Mouse (Mus musculus): ENCODE data around the gene Shisa5. TPM values are rescaled to one million over a fixed set of nuclear protein-coding genes. Genes with fewer than 3 reads are reported as not detected.

Gene Shisa5
- polyA plus RNA-seq, 1 experiment: 4,319 TPM

DNA sequence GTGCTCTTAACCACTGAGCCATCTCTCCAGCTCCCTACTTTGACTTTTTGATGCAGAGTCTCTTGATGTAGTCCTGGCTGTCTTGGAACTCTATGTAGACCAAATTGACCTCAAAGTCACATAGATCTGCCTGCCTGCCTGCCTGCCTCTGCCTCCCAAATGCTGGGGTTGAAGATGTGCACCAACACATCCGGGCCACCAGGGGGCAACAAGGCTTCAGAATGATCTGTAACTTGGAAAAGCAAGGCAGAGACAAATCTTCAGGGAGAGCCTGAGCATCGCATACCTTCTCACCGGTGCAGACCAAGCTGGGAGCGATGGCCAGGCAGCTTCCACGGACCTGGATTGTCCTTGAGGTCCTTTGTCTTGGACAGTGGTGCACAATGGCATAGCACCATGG is 7.9 kb downstream of the Shisa5 start:
- TF ChIP-seq CTCF (IDR thresholded peaks at IDR 0.05; ENCODE audit: extremely low read depth, insufficient read depth, insufficient read length, insufficient replicate concordance) (peak; percentile 73; the same call in 1 of the 2 replicates), POLR2A (IDR thresholded peaks at IDR 0.05; ENCODE audit: low read depth, low read length) (no peak)
- no peak overlapping the region for H3K4me3 ChIP-seq (ENCODE audit: extremely low read depth, insufficient read depth, insufficient read length)
- peaks cover 4% of the 10 kb centered on the region; the same call in 1 of the 2 replicates for H3K36me3 ChIP-seq (ENCODE audit: control insufficient read depth, insufficient read depth, low read length)
- H3K27me3 ChIP-seq (ENCODE audit: control insufficient read depth, insufficient read depth, low read length): no peaks in the 10 kb centered on the region
- H3K27ac ChIP-seq (ENCODE audit: insufficient read depth, low read length): no peak overlapping the region
- H3K4me1 ChIP-seq (ENCODE audit: control insufficient read depth, insufficient read depth, insufficient read length): peaks cover 12% of the 10 kb centered on the region; the same call in 1 of the 2 replicates
- 40% methylated on average over 5 of the region's 5 CpGs for WGBS
- DNase-seq (ENCODE audit: low read depth in 1 of 2, low spot score in 2 of 2): peak in 1 of 2 experiments; percentile 82

DNA sequence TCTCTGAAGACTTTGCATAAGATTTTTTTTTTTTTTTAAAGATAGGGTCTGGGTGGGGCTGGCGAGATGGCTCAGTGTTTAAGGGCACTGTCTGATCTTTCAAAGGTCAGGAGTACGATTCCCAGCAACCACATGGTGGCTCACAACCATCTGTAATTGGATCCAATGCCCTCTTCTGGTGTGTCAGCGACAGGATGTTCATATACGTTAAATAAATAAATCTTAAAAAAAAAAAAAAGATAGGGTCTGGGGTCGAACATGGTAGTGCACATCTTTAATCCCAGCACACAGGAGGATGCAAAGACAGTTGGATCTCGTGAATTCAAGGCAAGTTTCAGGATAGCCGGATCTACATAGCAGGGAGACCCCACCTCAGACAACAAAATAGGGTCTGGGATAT is 11.0 kb downstream of the Shisa5 start:
- Histone ChIP-seq H3K36me3 (ENCODE audit: control insufficient read depth, insufficient read depth, low read length) (peaks cover 13% of the 10 kb centered on the region), H3K27ac (ENCODE audit: insufficient read depth, low read length) (peak overlapping the region; percentile 99), H3K4me1 (ENCODE audit: control insufficient read depth, insufficient read depth, insufficient read length) (peaks cover 12% of the 10 kb centered on the region; the same call in 1 of the 2 replicates), H3K27me3 (ENCODE audit: control insufficient read depth, insufficient read depth, low read length) (no peaks in the 10 kb centered on the region), H3K4me3 (ENCODE audit: extremely low read depth, insufficient read depth, insufficient read length) (0 out of 2 replicates have a peak overlapping the region, but pooled peaks have one; percentile 50)
- TF ChIP-seq CTCF (IDR thresholded peaks at IDR 0.05; ENCODE audit: extremely low read depth, insufficient read depth, insufficient read length, insufficient replicate concordance) (no peak), POLR2A (IDR thresholded peaks at IDR 0.05; ENCODE audit: low read depth, low read length) (no peak)
- DNase-seq (ENCODE audit: low read depth in 1 of 2, low spot score in 2 of 2): no peak
- WGBS: 70% methylated on average over 7 of the region's 7 CpGs

DNA sequence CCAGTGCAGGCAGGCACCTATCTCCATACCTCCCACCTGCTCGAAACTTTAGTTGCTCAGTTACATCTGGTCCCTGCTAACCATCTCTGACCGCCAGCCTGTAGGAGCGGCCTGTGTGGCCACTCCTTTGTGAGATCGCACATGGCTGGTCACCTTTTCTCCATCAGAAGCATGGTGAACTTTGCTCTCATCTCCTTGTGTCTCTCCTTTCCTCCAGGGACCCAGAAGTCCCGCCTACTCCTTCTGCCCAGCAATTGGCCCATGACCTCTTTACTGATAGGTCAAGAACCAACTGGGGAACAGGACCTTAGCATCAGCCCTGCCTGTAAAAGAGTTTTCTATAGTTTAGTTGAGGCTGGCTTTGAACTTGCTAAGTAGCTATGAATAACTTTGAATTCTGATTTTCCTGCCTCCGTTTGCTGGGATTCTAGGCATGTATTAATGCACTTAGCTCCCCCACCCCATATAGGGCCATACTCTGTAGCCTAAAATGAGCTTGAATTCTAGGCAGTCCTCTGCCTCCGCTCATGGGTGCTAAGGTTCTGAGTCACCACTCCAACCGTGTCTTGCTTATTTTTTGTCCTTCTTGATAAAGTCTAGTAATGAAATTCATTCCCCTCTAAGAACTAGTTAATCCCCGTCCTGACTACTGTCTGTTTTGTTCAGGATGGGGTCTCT is 11.8 kb downstream of the Shisa5 start:
- peak overlapping the region; percentile 64 for H3K4me3 ChIP-seq (ENCODE audit: extremely low read depth, insufficient read depth, insufficient read length)
- peaks cover 15% of the 10 kb centered on the region for H3K36me3 ChIP-seq (ENCODE audit: control insufficient read depth, insufficient read depth, low read length)
- WGBS: 45% methylated on average over 9 of the region's 9 CpGs
- H3K4me1 ChIP-seq (ENCODE audit: control insufficient read depth, insufficient read depth, insufficient read length): peaks cover 12% of the 10 kb centered on the region; the same call in 1 of the 2 replicates
- DNase-seq (ENCODE audit: low read depth in 1 of 2, low spot score in 2 of 2): no peak
- H3K27ac ChIP-seq (ENCODE audit: insufficient read depth, low read length): peak overlapping the region; percentile 99
- TF ChIP-seq POLR2A (IDR thresholded peaks at IDR 0.05; ENCODE audit: low read depth, low read length) (no peak), CTCF (IDR thresholded peaks at IDR 0.05; ENCODE audit: extremely low read depth, insufficient read depth, insufficient read length, insufficient replicate concordance) (no peak)
- no peaks in the 10 kb centered on the region for H3K27me3 ChIP-seq (ENCODE audit: control insufficient read depth, insufficient read depth, low read length)

DNA sequence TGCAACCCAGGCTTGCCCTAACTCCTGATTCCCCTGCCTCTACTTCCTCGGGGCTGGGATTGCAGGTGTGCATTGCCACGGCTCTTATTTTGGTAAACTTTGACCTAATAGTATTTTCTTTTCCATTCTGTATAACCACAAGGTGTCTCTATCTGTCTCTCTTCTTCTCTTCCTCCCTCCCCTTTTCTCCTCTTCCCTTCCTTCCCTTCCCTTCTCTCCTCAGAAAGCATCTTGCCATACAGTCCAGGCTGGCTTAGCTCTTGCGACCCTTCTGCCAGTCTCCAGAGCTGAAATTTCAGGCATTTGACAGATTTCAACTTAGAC is 12.3 kb downstream of the Shisa5 start:
- Histone ChIP-seq H3K27me3 (ENCODE audit: control insufficient read depth, insufficient read depth, low read length) (no peaks in the 10 kb centered on the region), H3K4me1 (ENCODE audit: control insufficient read depth, insufficient read depth, insufficient read length) (peaks cover 15% of the 10 kb centered on the region; the same call in 1 of the 2 replicates), H3K27ac (ENCODE audit: insufficient read depth, low read length) (peak overlapping the region; percentile 99), H3K4me3 (ENCODE audit: extremely low read depth, insufficient read depth, insufficient read length) (peak overlapping the region; percentile 64), H3K36me3 (ENCODE audit: control insufficient read depth, insufficient read depth, low read length) (peaks cover 17% of the 10 kb centered on the region)
- 11% methylated on average over 3 of the region's 3 CpGs for WGBS
- TF ChIP-seq CTCF (IDR thresholded peaks at IDR 0.05; ENCODE audit: extremely low read depth, insufficient read depth, insufficient read length, insufficient replicate concordance) (no peak), POLR2A (IDR thresholded peaks at IDR 0.05; ENCODE audit: low read depth, low read length) (no peak)
- no peak for DNase-seq (ENCODE audit: low read depth in 1 of 2, low spot score in 2 of 2)

DNA sequence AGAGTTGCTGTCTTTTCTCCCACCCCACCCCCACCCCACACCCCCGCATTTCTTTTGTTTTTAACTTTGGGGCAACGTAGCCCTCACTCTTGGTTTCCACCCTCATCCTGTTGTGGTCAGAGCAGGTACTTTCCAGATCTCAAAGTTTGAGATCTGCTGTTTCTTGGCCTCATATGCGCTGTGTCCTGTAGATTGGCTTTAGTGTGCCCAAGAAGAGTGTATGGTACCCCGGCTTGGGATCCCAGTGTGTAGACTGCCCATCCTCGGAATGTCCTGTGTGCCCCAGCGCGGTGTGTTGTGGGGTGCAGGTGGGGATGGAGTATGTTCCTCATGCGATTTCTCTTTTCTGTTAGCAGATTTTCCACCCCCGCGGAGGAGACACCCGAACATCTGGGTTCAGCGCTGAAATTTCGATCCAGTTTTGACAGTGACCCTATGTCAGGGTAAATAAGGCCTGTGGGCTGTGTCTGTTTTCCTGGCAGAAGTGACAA is 12.7 kb downstream of the Shisa5 start:
- H3K4me3 ChIP-seq (ENCODE audit: extremely low read depth, insufficient read depth, insufficient read length): peak overlapping the region; percentile 81
- peak; percentile 73 to 88 for DNase-seq (ENCODE audit: low read depth in 1 of 2, low spot score in 2 of 2)
- H3K4me1 ChIP-seq (ENCODE audit: control insufficient read depth, insufficient read depth, insufficient read length): peaks cover 18% of the 10 kb centered on the region; the same call in 1 of the 2 replicates
- H3K27me3 ChIP-seq (ENCODE audit: control insufficient read depth, insufficient read depth, low read length): no peaks in the 10 kb centered on the region
- TF ChIP-seq POLR2A (IDR thresholded peaks at IDR 0.05; ENCODE audit: low read depth, low read length) (peak; percentile 96), CTCF (IDR thresholded peaks at IDR 0.05; ENCODE audit: extremely low read depth, insufficient read depth, insufficient read length, insufficient replicate concordance) (no peak)
- peak overlapping the region; percentile 99 for H3K27ac ChIP-seq (ENCODE audit: insufficient read depth, low read length)
- peaks cover 21% of the 10 kb centered on the region for H3K36me3 ChIP-seq (ENCODE audit: control insufficient read depth, insufficient read depth, low read length)
- WGBS: 10% methylated on average over 13 of the region's 13 CpGs

DNA sequence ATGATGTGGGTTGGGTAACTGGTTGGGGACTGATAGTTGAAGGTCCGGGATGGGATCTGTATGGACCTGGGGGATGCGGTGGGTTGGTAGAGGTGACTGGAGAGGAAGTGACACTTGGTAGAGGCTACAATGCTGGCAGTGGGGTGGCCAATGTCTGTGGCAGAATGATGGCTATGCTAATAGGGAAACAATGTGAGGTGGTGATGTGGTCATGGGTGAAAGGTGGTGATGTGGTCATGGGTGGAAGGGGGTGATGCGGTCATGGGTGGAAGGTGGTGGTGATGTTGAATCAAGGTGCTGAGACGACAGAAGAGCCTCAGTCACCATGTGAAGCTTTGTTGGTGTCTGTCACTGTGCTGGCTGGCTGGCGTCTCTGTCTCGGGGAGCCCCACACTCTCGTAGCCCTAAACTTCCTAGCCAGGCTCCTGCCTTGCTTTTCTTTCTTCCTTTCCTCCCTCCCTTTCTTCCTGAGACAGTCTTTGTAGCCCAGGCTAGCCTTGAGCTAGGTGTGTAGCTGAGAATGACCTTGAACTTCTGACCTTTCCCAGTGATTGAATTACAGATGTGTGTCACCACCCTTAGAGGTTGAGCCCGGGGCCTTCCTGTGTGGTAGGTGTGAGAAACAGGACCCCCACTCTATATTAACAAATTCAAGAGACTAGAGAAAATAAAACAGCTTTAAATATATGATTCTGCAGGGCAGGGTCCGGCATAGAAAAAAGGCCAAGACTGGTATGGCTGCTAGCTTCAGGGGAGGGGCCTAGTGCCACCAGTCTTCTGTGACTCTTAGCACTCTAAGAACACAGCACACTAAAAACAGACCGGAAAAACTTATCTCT is 13.5 kb downstream of the Shisa5 start:
- peak overlapping the region; percentile 81 for H3K4me3 ChIP-seq (ENCODE audit: extremely low read depth, insufficient read depth, insufficient read length)
- H3K27ac ChIP-seq (ENCODE audit: insufficient read depth, low read length): peak overlapping the region; percentile 99
- 24% methylated on average over 10 of the region's 10 CpGs for WGBS
- peaks cover 29% of the 10 kb centered on the region for H3K36me3 ChIP-seq (ENCODE audit: control insufficient read depth, insufficient read depth, low read length)
- no peaks in the 10 kb centered on the region for H3K27me3 ChIP-seq (ENCODE audit: control insufficient read depth, insufficient read depth, low read length)
- DNase-seq (ENCODE audit: low read depth in 1 of 2, low spot score in 2 of 2): peak; percentile 66 to 87
- peak; percentile 63 for TF ChIP-seq POLR2A (IDR thresholded peaks at IDR 0.05; ENCODE audit: low read depth, low read length)
- no peak for TF ChIP-seq CTCF (IDR thresholded peaks at IDR 0.05; ENCODE audit: extremely low read depth, insufficient read depth, insufficient read length, insufficient replicate concordance)
- H3K4me1 ChIP-seq (ENCODE audit: control insufficient read depth, insufficient read depth, insufficient read length): peaks cover 25% of the 10 kb centered on the region; the same call in 1 of the 2 replicates
